Mouse (Mus musculus) bone marrow macrophage, adult 2 months (primary cell): ENCODE data around the gene Lmnb2. TPM values are rescaled to one million over a fixed set of nuclear protein-coding genes. Genes with fewer than 3 reads are reported as not detected.

ENCODE experiments used
- H3K27ac ChIP-seq: 2 replicates; pipeline ENCODE4 v1.5.1; 2012; ENCODE audit warnings: low read depth, low read length; ENCODE audit not compliant: insufficient read depth
- H3K4me1 ChIP-seq: 2 replicates; pipeline ENCODE4 v1.6.1; 2012; ENCODE audit warnings: low read length; ENCODE audit not compliant: control insufficient read depth, insufficient read depth
- H3K4me3 ChIP-seq: 2 replicates; pipeline ENCODE4 v1.5.1; 2012; ENCODE audit warnings: mild to moderate bottlenecking, low read length, moderate library complexity; ENCODE audit not compliant: insufficient read depth
- CTCF ChIP-seq: IDR thresholded peaks from 2 replicates; pipeline ENCODE4 v1.5.1; 2012; ENCODE audit warnings: low read depth, mild to moderate bottlenecking, low read length, moderate library complexity
- POLR2A ChIP-seq: IDR thresholded peaks from 2 replicates; pipeline ENCODE4 v1.6.1; 2012; ENCODE audit warnings: mild to moderate bottlenecking, low read depth, low read length, borderline replicate concordance
- polyA plus RNA-seq: library from polyadenylated mRNA; stranded (reverse); fragments of >200 nt; gene quantifications from 2 replicates; pipeline ENCODE4 v1.2.4, GENCODE M21; 2012; ENCODE audit not compliant: missing spikeins, insufficient read depth, insufficient read length

Lmnb2 gene
- polyA plus RNA-seq, 1 experiment = 19.5 TPM

DNA sequence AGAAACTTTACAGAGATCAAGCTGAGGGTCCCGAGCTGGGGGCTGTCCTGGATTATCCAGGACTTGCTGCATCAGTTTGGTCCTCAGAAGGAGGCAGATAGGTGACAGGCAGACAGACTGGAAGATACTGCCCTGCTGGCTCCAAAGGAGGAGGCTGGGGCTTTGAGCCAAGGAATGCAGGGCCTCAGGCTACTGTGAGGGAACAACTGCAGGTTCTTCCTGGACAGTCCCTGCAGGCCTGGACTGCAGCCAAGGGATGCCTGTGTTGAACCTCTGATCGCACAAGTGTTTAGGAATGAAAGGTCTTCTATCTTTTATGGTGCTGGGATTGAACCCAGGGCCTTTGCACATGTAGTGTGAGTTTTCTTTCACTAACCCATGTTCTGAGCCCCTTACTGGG lies 29.8 kb upstream of the Lmnb2 start:
- peaks cover 48% of the 10 kb centered on the region for H3K4me1 ChIP-seq
- no peak overlapping the region for H3K27ac ChIP-seq
- TF ChIP-seq POLR2A (no peak), CTCF (no peak)
- no peak overlapping the region for H3K4me3 ChIP-seq

DNA sequence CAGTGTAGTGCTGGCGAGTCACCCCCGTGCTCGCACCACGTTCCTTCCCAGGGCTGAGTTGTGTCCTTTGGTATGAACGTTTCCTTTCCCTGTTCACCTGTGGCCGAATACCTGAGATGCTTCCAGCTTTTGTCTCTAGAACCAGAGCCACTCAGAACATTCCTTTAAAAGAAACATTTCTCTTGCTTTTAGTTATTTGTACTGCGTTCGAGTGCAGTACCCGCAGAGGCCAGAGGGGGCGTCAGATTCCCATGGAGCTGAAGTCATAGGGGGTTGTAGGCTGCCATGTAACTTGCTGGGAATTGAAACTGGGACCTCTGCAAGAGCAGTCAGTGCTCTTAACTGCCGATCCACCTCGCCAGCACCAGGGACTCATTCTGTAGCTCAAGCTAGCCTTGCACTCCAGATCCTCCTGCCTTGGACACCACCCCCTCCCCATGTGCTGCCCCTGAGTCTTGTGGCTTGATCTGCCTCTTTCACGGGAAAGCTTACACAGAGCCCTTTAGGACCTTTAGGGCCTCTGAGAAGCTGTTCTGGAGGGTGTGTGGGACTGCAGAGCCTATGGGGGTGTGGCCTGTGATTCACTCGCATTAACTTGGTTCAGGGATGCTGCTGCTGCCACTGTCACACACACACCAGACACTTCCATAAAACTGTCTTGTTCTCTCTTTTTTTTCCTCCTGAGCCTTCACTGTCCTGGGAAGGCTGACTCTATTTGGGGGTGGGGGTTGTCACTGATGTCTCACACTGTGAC lies 28.8 kb upstream of the Lmnb2 start:
- TF ChIP-seq CTCF = peak; percentile 77
- no peak for TF ChIP-seq POLR2A
- peaks cover 54% of the 10 kb centered on the region for H3K4me1 ChIP-seq
- H3K27ac ChIP-seq = no peak overlapping the region
- no peak overlapping the region for H3K4me3 ChIP-seq

DNA sequence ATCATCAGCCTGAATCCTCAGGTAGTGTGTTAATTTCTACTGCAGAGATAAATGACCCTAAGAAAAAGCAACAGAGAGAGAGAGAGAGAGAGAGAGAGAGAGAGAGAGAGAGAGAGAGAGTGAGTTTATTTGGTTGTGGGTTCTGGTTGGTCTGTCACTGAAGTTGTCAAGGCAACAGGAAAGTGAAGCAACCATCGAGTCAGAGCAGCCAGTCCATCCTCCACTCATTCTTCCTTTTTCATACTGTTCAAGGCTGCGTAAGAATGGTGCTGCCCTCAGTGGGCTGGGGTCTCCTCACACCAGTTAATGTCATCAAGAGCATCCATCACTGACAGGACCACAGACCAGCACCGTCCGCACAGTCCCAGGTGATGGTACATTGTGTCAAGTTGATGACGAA lies 26.2 kb upstream of the Lmnb2 start:
- Histone ChIP-seq H3K4me3 (no peak overlapping the region), H3K4me1 (peaks cover 66% of the 10 kb centered on the region), H3K27ac (no peak overlapping the region)
- TF ChIP-seq CTCF (no peak), POLR2A (no peak)

DNA sequence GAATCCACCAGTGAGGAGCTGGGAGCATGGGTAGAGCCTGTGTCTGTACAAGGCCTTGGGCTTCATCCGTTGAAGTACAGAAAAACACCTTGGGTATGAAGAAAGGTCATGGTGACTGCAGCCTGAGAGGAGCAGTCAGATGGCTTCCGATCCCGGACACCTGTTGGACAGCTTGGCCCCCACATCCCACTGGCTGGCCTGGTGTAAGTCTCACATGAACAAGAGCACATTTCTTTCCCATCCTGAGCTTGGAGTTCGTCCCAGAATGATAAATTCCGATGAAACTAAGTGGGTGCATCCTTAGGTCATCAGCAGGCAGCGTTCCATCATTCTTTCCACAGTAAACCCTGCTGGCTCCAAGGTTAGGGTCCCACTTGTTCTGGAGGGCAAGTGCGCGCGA lies 25.7 kb upstream of the Lmnb2 start:
- no peak overlapping the region for H3K27ac ChIP-seq
- TF ChIP-seq CTCF = no peak
- no peak for TF ChIP-seq POLR2A
- peaks cover 60% of the 10 kb centered on the region for H3K4me1 ChIP-seq
- no peak overlapping the region for H3K4me3 ChIP-seq

DNA sequence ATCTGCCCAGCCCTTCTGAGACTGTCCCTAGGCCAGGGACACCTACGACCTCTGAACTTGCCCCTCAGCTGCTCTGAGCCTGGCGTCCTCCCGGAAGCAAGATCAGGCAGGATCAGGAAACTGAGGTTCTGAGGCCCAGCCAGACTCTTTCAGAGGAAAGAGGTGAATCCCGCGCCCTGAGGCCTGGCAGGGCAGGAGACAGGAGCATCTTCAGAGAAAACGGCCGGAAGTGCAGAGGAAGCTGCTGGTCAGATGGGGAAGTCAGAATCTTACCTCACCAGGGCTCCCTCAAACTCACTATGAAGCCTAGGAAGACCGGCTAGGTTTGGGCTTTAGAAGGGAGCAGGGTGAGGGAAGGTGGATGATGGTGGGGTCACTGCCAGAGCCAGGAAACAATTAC lies 24.9 kb upstream of the Lmnb2 start:
- Histone ChIP-seq H3K4me3 (no peak overlapping the region), H3K27ac (peak overlapping the region; percentile 42), H3K4me1 (peaks cover 54% of the 10 kb centered on the region)
- no peak for TF ChIP-seq CTCF
- no peak for TF ChIP-seq POLR2A

DNA sequence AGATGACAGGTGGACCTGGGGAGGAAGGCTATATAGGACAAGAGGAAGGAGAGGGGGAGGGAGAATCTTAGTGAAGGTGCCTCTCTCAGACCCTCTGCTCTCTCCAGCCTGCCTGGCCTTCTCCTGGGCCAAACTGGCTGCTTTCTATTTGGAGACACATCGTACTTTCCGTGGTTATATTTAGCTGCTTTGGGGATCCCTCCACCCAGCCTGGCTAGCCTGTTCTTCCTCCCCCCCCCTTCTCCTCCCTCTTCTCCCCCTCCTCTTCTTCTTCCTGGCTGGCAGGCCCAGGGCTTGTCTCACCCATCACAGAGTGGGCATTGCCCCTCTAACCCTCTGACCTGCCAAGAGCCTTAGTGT lies 22.9 kb upstream of the Lmnb2 start:
- peak overlapping the region; percentile 10; the same call in 1 of the 2 replicates for H3K4me3 ChIP-seq
- peak overlapping the region; percentile 86 for H3K27ac ChIP-seq
- H3K4me1 ChIP-seq = peaks cover 42% of the 10 kb centered on the region
- no peak for TF ChIP-seq CTCF
- no peak for TF ChIP-seq POLR2A

DNA sequence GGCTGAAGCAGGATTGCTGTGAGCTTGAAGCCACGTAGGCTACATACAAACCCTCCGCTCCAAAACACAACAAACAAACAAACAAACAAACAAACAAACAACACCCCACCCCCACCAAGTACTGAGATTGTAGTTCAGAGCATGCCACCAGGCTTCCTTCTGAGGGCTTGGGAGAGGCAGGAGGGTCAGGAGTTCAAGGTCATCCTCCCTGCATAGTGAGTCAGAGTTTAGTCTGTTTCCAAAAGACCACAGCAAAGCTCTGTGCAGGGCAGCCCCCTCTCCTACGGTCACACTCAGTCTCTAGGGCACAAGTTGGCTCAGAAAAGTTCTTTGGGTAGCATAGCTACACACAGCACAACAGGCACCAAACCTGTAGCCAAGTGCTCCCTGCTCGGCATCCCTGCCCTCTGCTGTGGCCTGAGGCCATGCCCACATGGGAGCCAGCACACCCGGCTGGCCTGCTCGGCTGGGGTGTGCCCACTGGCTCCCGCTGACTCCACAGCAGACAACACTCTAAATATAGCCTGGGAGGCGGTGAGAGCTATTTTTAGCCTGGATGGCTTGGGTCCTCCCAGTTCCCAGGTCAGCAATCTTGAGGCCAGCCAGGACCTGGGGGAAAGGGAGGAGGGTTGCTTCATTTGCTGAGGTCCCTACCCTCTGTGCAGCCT lies 22.4 kb upstream of the Lmnb2 start:
- no peak for TF ChIP-seq CTCF
- Histone ChIP-seq H3K4me1 (peaks cover 46% of the 10 kb centered on the region), H3K27ac (peak overlapping the region; percentile 86), H3K4me3 (peak overlapping the region; percentile 48)

DNA sequence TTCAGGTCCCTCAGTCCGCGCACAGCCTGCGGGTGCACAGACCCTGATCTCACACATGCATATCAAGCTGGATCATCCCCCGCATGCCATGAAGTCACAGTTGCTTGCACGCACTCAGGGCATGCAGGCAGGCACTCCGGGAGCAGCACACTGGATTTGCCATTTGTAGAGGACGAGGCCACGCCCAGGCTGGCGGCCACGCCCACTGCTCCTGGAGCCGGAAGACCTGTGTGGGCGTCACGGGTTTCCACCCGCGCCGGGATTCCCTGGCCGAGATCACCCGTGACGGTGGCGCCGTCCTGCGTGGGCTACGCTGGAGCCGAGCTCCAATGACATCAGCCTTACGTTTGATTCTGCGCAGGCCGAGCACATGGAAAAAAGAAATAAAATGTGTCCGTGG lies 21.6 kb upstream of the Lmnb2 start:
- H3K4me1 ChIP-seq = peaks cover 51% of the 10 kb centered on the region

DNA sequence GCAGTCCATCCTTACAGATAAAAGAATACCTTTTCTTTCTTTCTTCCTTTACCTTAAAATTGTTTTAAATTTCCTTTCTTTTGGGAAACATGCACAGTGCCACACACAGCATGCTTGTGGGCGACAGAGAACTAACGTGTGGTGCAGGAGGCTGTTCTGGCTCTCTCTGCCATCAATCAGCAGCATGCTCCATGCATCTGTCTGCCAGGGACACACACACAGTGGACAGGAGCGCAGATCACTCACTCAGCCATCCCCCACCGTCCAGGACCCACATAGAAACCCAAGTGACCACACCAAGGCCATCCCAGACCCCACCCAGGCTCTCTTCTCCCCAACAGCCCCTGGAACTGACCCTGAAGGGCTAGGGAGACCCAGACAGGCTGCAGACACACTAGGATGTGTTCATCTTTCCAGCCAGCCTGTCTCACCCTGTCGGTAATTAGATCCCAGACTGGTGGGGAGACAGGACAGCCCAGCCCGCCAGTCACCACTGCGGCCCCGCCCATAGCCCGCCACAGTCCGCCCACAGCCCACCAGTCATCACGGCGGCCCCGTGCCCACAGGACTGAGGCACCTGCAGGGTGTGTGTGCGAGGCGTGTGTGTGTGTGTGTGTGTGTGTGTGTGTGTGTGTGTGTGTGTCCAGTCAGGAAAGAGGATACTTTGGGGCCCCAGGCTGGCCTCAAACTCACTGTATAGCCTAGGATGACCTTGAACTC lies 20.9 kb upstream of the Lmnb2 start:
- no peak overlapping the region for H3K27ac ChIP-seq
- TF ChIP-seq CTCF = no peak
- no peak for TF ChIP-seq POLR2A
- peaks cover 53% of the 10 kb centered on the region for H3K4me1 ChIP-seq
- H3K4me3 ChIP-seq = no peak overlapping the region

More for the DNA sequence above, 21.6 kb upstream of the Lmnb2 start:
- Histone ChIP-seq H3K27ac (peak overlapping the region; percentile 86), H3K4me3 (peak overlapping the region; percentile 48)
- no peak for TF ChIP-seq CTCF
- no peak for TF ChIP-seq POLR2A

DNA sequence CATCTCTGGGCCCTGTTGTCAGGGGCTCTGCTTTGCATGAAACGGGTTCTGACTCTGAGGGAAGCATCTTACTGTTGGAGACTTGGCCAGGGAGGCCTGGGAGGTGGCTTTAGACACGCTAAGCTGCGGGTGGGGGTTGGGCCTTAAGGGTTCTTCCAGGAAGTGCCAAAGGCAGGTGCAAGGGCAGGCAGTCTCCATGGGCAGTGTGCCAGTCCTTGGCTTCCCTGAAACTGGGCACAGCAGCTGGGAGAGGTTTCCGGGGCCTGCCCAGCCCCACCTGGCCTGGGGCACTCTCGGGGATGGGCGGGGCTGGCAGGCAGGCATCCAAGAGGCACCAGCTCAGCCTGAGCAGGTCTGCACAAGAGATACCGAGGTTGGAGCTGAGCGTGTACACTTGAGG lies 19.6 kb upstream of the Lmnb2 start:
- no peak overlapping the region for H3K27ac ChIP-seq
- TF ChIP-seq CTCF (no peak), POLR2A (no peak)
- H3K4me1 ChIP-seq = peaks cover 43% of the 10 kb centered on the region
- no peak overlapping the region for H3K4me3 ChIP-seq
